ENCODE assay signal across 29 mouse cellular contexts in genomic region chr11:7184420-7184819, GRCm38 (mm10). TPM values are rescaled to one million over a fixed set of nuclear protein-coding genes. Genes with fewer than 3 reads are reported as not detected.
DNase-seq lines count a peak whose midpoint lies in the region; ATAC-seq lines count a peak whose summit lies in the region.
"Had no signal": no experiment of that assay in that cellular context is flagged by ENCODE, and none has a peak within 500 bp of the region (broad histone marks: within the 10 kb centered on the region; RNA-seq: fewer than 3 reads in every experiment).

No protein-coding gene starts in this region.

- no peaks in the 10 kb centered on the region; the same call in 1 of the 2 replicates for H3K9me3 ChIP-seq in forebrain, embryonic 10.5 days
- H3K9me3 ChIP-seq in forebrain, embryonic 14.5 days (replicated peaks; ENCODE audit: control insufficient read depth, low read length), result no peaks in the 10 kb centered on the region
- H3K9me3 ChIP-seq in midbrain, embryonic 10.5 days (replicated peaks), result 0 out of 2 replicates have a peak, but pooled peaks cover 3% of the 10 kb centered on the region
- H3K9me3 ChIP-seq in midbrain, embryonic 11.5 days (ENCODE audit: control insufficient read depth, low read length), result no peaks in the 10 kb centered on the region
- H3K9me3 ChIP-seq in stomach, embryonic 16.5 days (replicated peaks; ENCODE audit: control insufficient read depth, low read length), result no peaks in the 10 kb centered on the region
- H3K9me3 ChIP-seq in kidney, embryonic 14.5 days (ENCODE audit: control insufficient read depth, low read length), result no peaks in the 10 kb centered on the region
- H3K9me3 ChIP-seq: embryonic facial prominence, embryonic 13.5 days; embryonic facial prominence, embryonic 15.5 days; forebrain, embryonic 13.5 days had no signal

- no peak overlapping the region for H3K9ac ChIP-seq in forebrain, embryonic 14.5 days (ENCODE audit: low read length)
- no peak overlapping the region for H3K9ac ChIP-seq in midbrain, embryonic 11.5 days (ENCODE audit: low read length)
- no peak overlapping the region for H3K9ac ChIP-seq in stomach, embryonic 16.5 days (ENCODE audit: low read length)
- no peak overlapping the region; the same call in 1 of the 2 replicates for H3K9ac ChIP-seq in kidney, embryonic 14.5 days (ENCODE audit: low read depth, low read length)
- H3K9ac ChIP-seq: embryonic facial prominence, embryonic 13.5 days; embryonic facial prominence, embryonic 15.5 days; forebrain, embryonic 13.5 days had no signal

- WGBS in forebrain, embryonic 10.5 days, result 28% methylated on average over 1 of the region's 1 CpGs
- WGBS in forebrain, embryonic 14.5 days, result 59% methylated on average over 1 of the region's 1 CpGs
- WGBS in midbrain, embryonic 10.5 days, result 38% methylated on average over 1 of the region's 1 CpGs
- WGBS in midbrain, embryonic 11.5 days, result 29% methylated on average over 1 of the region's 1 CpGs
- 25% methylated on average over 1 of the region's 1 CpGs for WGBS in stomach, embryonic 16.5 days
- 76% methylated on average over 1 of the region's 1 CpGs for WGBS in kidney, embryonic 14.5 days

- DNase-seq in forebrain, embryonic 10.5 days (ENCODE audit: extremely low spot score, low spot score), result no peak
- no peak for DNase-seq in forebrain, embryonic 14.5 days (ENCODE audit: low spot score)
- no peak for DNase-seq in midbrain, embryonic 10.5 days (ENCODE audit: low spot score)
- DNase-seq in midbrain, embryonic 11.5 days (ENCODE audit: low spot score, missing footprints), result no peak
- no peak for DNase-seq in layer of hippocampus, postnatal 10 days (ENCODE audit: low spot score in 2 of 2)
- DNase-seq: adrenal gland, adult 2 months; adrenal gland, postnatal 10 days; adrenal gland, postnatal 25 days; cerebellum, adult 11 months; cerebellum, adult 18-20 months; cerebellum, adult 9-11 months; cerebellum, postnatal 14 days; cerebellum, postnatal 36 days; embryo, embryonic 11 days had no signal

- H3K27me3 ChIP-seq in forebrain, embryonic 10.5 days (ENCODE audit: poor library complexity, severe bottlenecking), result peaks cover 5% of the 10 kb centered on the region; the same call in 1 of the 2 replicates
- H3K27me3 ChIP-seq in forebrain, embryonic 14.5 days (replicated peaks; ENCODE audit: control insufficient read depth, insufficient read depth, low read length), result no peaks in the 10 kb centered on the region
- H3K27me3 ChIP-seq in midbrain, embryonic 10.5 days (ENCODE audit: low read depth, poor library complexity, severe bottlenecking), result no peaks in the 10 kb centered on the region; the same call in 1 of the 2 replicates
- H3K27me3 ChIP-seq in midbrain, embryonic 11.5 days (ENCODE audit: control insufficient read depth, insufficient read depth, low read length), result no peaks in the 10 kb centered on the region
- no peaks in the 10 kb centered on the region for H3K27me3 ChIP-seq in stomach, embryonic 16.5 days (ENCODE audit: control insufficient read depth, insufficient read depth, low read length)
- no peaks in the 10 kb centered on the region for H3K27me3 ChIP-seq in kidney, embryonic 14.5 days (ENCODE audit: control insufficient read depth, insufficient read depth, low read length)
- H3K27me3 ChIP-seq: embryonic facial prominence, embryonic 13.5 days; embryonic facial prominence, embryonic 15.5 days; forebrain, embryonic 13.5 days had no signal

- no peaks in the 10 kb centered on the region for H3K36me3 ChIP-seq in forebrain, embryonic 10.5 days (replicated peaks)
- H3K36me3 ChIP-seq in forebrain, embryonic 14.5 days (ENCODE audit: control insufficient read depth, insufficient read depth, low read length), result no peaks in the 10 kb centered on the region
- H3K36me3 ChIP-seq in midbrain, embryonic 10.5 days, result no peaks in the 10 kb centered on the region
- H3K36me3 ChIP-seq in midbrain, embryonic 11.5 days (ENCODE audit: control insufficient read depth, insufficient read depth, low read length), result no peaks in the 10 kb centered on the region
- no peaks in the 10 kb centered on the region for H3K36me3 ChIP-seq in stomach, embryonic 16.5 days (ENCODE audit: control insufficient read depth, insufficient read depth, low read length)
- no peaks in the 10 kb centered on the region for H3K36me3 ChIP-seq in kidney, embryonic 14.5 days (ENCODE audit: control insufficient read depth, insufficient read depth, low read length)
- H3K36me3 ChIP-seq: embryonic facial prominence, embryonic 13.5 days; embryonic facial prominence, embryonic 15.5 days had no signal

- H3K4me3 ChIP-seq in forebrain, embryonic 10.5 days, result no peak overlapping the region
- no peak overlapping the region for H3K4me3 ChIP-seq in forebrain, embryonic 14.5 days (ENCODE audit: low read depth, low read length)
- no peak overlapping the region for H3K4me3 ChIP-seq in midbrain, embryonic 10.5 days
- no peak overlapping the region for H3K4me3 ChIP-seq in midbrain, embryonic 11.5 days (ENCODE audit: low read depth, low read length)
- H3K4me3 ChIP-seq in stomach, embryonic 16.5 days (replicated peaks; ENCODE audit: low read length), result no peak overlapping the region
- no peak overlapping the region for H3K4me3 ChIP-seq in kidney, embryonic 14.5 days (ENCODE audit: low read length)
- H3K4me3 ChIP-seq: embryonic facial prominence, embryonic 13.5 days; embryonic facial prominence, embryonic 15.5 days; erythroblast, embryonic 14.5 days; forebrain, embryonic 13.5 days had no signal

- no peak for ATAC-seq in forebrain, embryonic 14.5 days
- ATAC-seq in midbrain, embryonic 11.5 days (ENCODE audit: low FRiP score), result no peak
- peak; percentile 64; the same call in 1 of the 2 replicates for ATAC-seq in stomach, embryonic 16.5 days (ENCODE audit: insufficient read depth, low FRiP score)
- no peak for ATAC-seq in kidney, embryonic 14.5 days (ENCODE audit: low FRiP score, low TSS enrichment)
- ATAC-seq: forebrain, embryonic 13.5 days; forebrain, embryonic 16.5 days had no signal

- H3K27ac ChIP-seq in forebrain, embryonic 10.5 days, result 0 out of 2 replicates have a peak overlapping the region, but pooled peaks have one; percentile 13
- H3K27ac ChIP-seq in forebrain, embryonic 14.5 days (ENCODE audit: low read depth, low read length), result no peak overlapping the region
- H3K27ac ChIP-seq in midbrain, embryonic 10.5 days (replicated peaks), result peak overlapping the region; percentile 46; the same call in 1 of the 2 replicates
- no peak overlapping the region for H3K27ac ChIP-seq in midbrain, embryonic 11.5 days (ENCODE audit: low read depth, low read length)
- H3K27ac ChIP-seq in stomach, embryonic 16.5 days (ENCODE audit: low read length), result no peak overlapping the region
- no peak overlapping the region for H3K27ac ChIP-seq in kidney, embryonic 14.5 days (ENCODE audit: low read depth, low read length)
- H3K27ac ChIP-seq: embryonic facial prominence, embryonic 13.5 days; embryonic facial prominence, embryonic 15.5 days; forebrain, embryonic 13.5 days had no signal

- peaks cover 57% of the 10 kb centered on the region for H3K4me1 ChIP-seq in forebrain, embryonic 10.5 days
- peaks cover 5% of the 10 kb centered on the region; the same call in 1 of the 2 replicates for H3K4me1 ChIP-seq in forebrain, embryonic 14.5 days (ENCODE audit: control insufficient read depth, insufficient read depth, low read length)
- H3K4me1 ChIP-seq in midbrain, embryonic 10.5 days, result peaks cover 57% of the 10 kb centered on the region
- H3K4me1 ChIP-seq in midbrain, embryonic 11.5 days (ENCODE audit: control insufficient read depth, insufficient read depth, low read length), result peaks cover 13% of the 10 kb centered on the region
- H3K4me1 ChIP-seq in stomach, embryonic 16.5 days (ENCODE audit: control insufficient read depth, insufficient read depth, low read length), result no peaks in the 10 kb centered on the region
- H3K4me1 ChIP-seq in kidney, embryonic 14.5 days (ENCODE audit: control insufficient read depth, insufficient read depth, low read length), result no peaks in the 10 kb centered on the region

- H3K4me2 ChIP-seq in forebrain, embryonic 14.5 days (ENCODE audit: low read length), result no peak overlapping the region
- H3K4me2 ChIP-seq in midbrain, embryonic 11.5 days, result no peak overlapping the region
- no peak overlapping the region for H3K4me2 ChIP-seq in stomach, embryonic 16.5 days (ENCODE audit: low read depth, low read length)
- no peak overlapping the region for H3K4me2 ChIP-seq in kidney, embryonic 14.5 days (replicated peaks; ENCODE audit: low read depth, low read length)
- H3K4me2 ChIP-seq: embryonic facial prominence, embryonic 13.5 days; embryonic facial prominence, embryonic 15.5 days; forebrain, embryonic 13.5 days had no signal

RNA-seq across cellular contexts. Expression of gene Gm11985, which starts 3.9 kb away (rescaled TPM):
- not detected in 2 replicates for polyA plus RNA-seq in forebrain, embryonic 10.5 days (2016; fragmentation: Nextera tagmentation; extraction: Ambion mirVana)
- polyA plus RNA-seq in forebrain, embryonic 14.5 days (2014; fragmentation: Nextera tagmentation; extraction: Ambion mirVana), result not detected in 2 replicates
- polyA plus RNA-seq in midbrain, embryonic 10.5 days (2016; fragmentation: Nextera tagmentation; extraction: Ambion mirVana), result not detected in 2 replicates
- not detected in 2 replicates for polyA plus RNA-seq in midbrain, embryonic 11.5 days (2014; fragmentation: Nextera tagmentation; extraction: Ambion mirVana)
- polyA plus RNA-seq in stomach, embryonic 16.5 days (2015; fragmentation: Nextera tagmentation; extraction: Ambion mirVana), result not detected in 2 replicates
- polyA plus RNA-seq in kidney, embryonic 14.5 days (2014; fragmentation: Nextera tagmentation; extraction: Ambion mirVana), result not detected in 2 replicates
- not detected for total RNA-seq in layer of hippocampus, postnatal 10 days (2021)
- total RNA-seq: adrenal gland, adult 2 months; adrenal gland, postnatal 10 days; adrenal gland, postnatal 25 days; adrenal gland, postnatal 4 days; common myeloid progenitor, adult 5-6 weeks; ES-E14; MEL had no signal
- polyA plus RNA-seq: adrenal gland, adult 2 months; brain, embryonic 14.5 days; C2C12; embryonic facial prominence, embryonic 11.5 days; embryonic facial prominence, embryonic 13.5 days; embryonic facial prominence, embryonic 15.5 days; erythroblast, embryonic 14.5 days; forebrain, embryonic 11.5 days; forebrain, embryonic 13.5 days; forebrain, embryonic 16.5 days had no signal

RNA-seq across cellular contexts. Expression of gene Igfbp1, which starts 13.2 kb away (rescaled TPM):
- polyA plus RNA-seq in forebrain, embryonic 10.5 days (2016; fragmentation: Nextera tagmentation; extraction: Ambion mirVana), result 0.10 and 0.24 TPM in 2 replicates
- 0.14 and 0.19 TPM in 2 replicates for polyA plus RNA-seq in forebrain, embryonic 14.5 days (2014; fragmentation: Nextera tagmentation; extraction: Ambion mirVana)
- polyA plus RNA-seq in midbrain, embryonic 10.5 days (2016; fragmentation: Nextera tagmentation; extraction: Ambion mirVana), result 0.22 and 0.25 TPM in 2 replicates
- 0.10 and 0.14 TPM in 2 replicates for polyA plus RNA-seq in midbrain, embryonic 11.5 days (2014; fragmentation: Nextera tagmentation; extraction: Ambion mirVana)
- 5.8 and 8.5 TPM in 2 replicates for polyA plus RNA-seq in stomach, embryonic 16.5 days (2015; fragmentation: Nextera tagmentation; extraction: Ambion mirVana)
- 2.5 and 3.3 TPM in 2 replicates for polyA plus RNA-seq in kidney, embryonic 14.5 days (2014; fragmentation: Nextera tagmentation; extraction: Ambion mirVana)
- total RNA-seq in layer of hippocampus, postnatal 10 days (2021), result under 1 TPM in 1 of 2 experiments, not detected in 1; 0.42 TPM
- total RNA-seq: adrenal gland, postnatal 25 days; common myeloid progenitor, adult 5-6 weeks; ES-E14; MEL had no signal
- polyA plus RNA-seq: C2C12 had no signal

RNA-seq across cellular contexts. Expression of gene Igfbp3, which starts 29.3 kb away (rescaled TPM):
- polyA plus RNA-seq in forebrain, embryonic 10.5 days (2016; fragmentation: Nextera tagmentation; extraction: Ambion mirVana), result 16.4 and 16.6 TPM in 2 replicates
- 29.7 and 35.5 TPM in 2 replicates for polyA plus RNA-seq in forebrain, embryonic 14.5 days (2014; fragmentation: Nextera tagmentation; extraction: Ambion mirVana)
- 8.2 and 9.6 TPM in 2 replicates for polyA plus RNA-seq in midbrain, embryonic 10.5 days (2016; fragmentation: Nextera tagmentation; extraction: Ambion mirVana)
- polyA plus RNA-seq in midbrain, embryonic 11.5 days (2014; fragmentation: Nextera tagmentation; extraction: Ambion mirVana), result 6.2 and 8.2 TPM in 2 replicates
- 41.4 and 50.8 TPM in 2 replicates for polyA plus RNA-seq in stomach, embryonic 16.5 days (2015; fragmentation: Nextera tagmentation; extraction: Ambion mirVana)
- 45.2 and 70.4 TPM in 2 replicates for polyA plus RNA-seq in kidney, embryonic 14.5 days (2014; fragmentation: Nextera tagmentation; extraction: Ambion mirVana)
- total RNA-seq in layer of hippocampus, postnatal 10 days (2021), result 10 to 100 TPM; 22.4 to 28.8 TPM
- total RNA-seq: MEL had no signal

Comparison
In these comparisons a context has a peak if more than half of its experiments do, and no peak if none do; other contexts are left out.
1. H3K27ac ChIP-seq: peak in forebrain, embryonic 10.5 days (single experiment) and midbrain, embryonic 10.5 days (single experiment); none in forebrain, embryonic 14.5 days (single experiment), midbrain, embryonic 11.5 days (single experiment), stomach, embryonic 16.5 days (single experiment) and kidney, embryonic 14.5 days (single experiment).